Mouse (Mus musculus) limb, embryonic 15.5 days (tissue): ENCODE results near the gene Dnah17. TPM values are rescaled to one million over a fixed set of nuclear protein-coding genes. Genes with fewer than 3 reads are reported as not detected.

Experiments
- ATAC-seq: fragments of 200-750 bp; cut with Nextera tagmentation; 2 replicates; pipeline ENCODE4 v1.8.0; 2017; ENCODE audit warnings: low read depth, moderate TSS enrichment; ENCODE audit not compliant: insufficient number of reproducible peaks, low FRiP score, low TSS enrichment
- H3K27ac ChIP-seq: fragments of 300-500 bp; sonication (generic); 2 replicates; pipeline ENCODE4 v1.5.1; 2015; ENCODE audit warnings: moderate library complexity, mild to moderate bottlenecking, inconsistent platforms
- H3K27me3 ChIP-seq: fragments of 300-500 bp; sonication (generic); 2 replicates; pipeline ENCODE4 v1.6.1; 2015; ENCODE audit warnings: inconsistent platforms
- H3K36me3 ChIP-seq: fragments of 300-500 bp; sonication (generic); 2 replicates; pipeline ENCODE4 v1.6.1; 2015; ENCODE audit warnings: inconsistent platforms
- H3K4me1 ChIP-seq: fragments of 300-500 bp; sonication (generic); 2 replicates; pipeline ENCODE4 v1.6.1; 2015; ENCODE audit warnings: inconsistent platforms
- H3K4me2 ChIP-seq: fragments of 300-500 bp; sonication (generic); 2 replicates; pipeline ENCODE4 v1.6.1; 2015; ENCODE audit warnings: mild to moderate bottlenecking, inconsistent platforms
- H3K4me3 ChIP-seq: fragments of 300-500 bp; sonication (generic); 2 replicates; pipeline ENCODE4 v1.5.1; 2015; ENCODE audit warnings: mild to moderate bottlenecking, inconsistent platforms
- H3K9ac ChIP-seq: fragments of 300-500 bp; sonication (generic); 2 replicates; pipeline ENCODE4 v1.6.1; 2015; ENCODE audit warnings: inconsistent platforms
- H3K9me3 ChIP-seq: fragments of 300-500 bp; sonication (generic); 2 replicates; pipeline ENCODE4 v1.6.1; 2016; ENCODE audit warnings: inconsistent platforms
- WGBS: fragments of 180-500 bp; shearing (Covaris S2); methylation state at CpG from one replicate; pipeline ENCODE4 v1.1.7; 2015; 5-methylcytosine and 5-hydroxymethylcytosine counted together
- polyA plus RNA-seq: library from polyadenylated mRNA; unstranded; fragments of >200 nt; fragmentation: Nextera tagmentation; extraction: Ambion mirVana; gene quantifications from 2 replicates; pipeline ENCODE4 v1.2.1, GENCODE M21; 2015

The Dnah17 gene
- polyA plus RNA-seq, 1 experiment from 2014 or later, result 0.15 TPM

DNA sequence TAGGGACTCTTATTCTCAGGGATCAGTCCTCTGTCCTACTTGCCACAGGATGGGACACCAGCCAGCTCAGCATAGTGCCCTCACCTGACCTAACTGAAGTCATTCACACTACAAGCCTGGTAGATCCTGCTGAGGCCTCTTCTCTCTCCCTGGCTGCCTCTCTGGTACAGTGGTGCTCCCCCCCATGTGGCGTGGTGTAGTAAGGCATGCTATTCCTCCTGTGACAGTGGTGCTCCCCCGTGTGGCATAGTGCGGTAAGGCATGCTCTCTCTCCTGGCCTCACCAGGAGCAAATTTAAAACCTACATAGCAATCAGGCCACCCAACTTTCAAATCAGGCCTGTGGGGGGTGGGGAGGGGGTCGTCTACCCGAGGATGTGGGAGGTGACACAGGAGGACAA, 26.4 kb downstream of the Dnah17 start:
- Histone ChIP-seq H3K4me3 (no peak overlapping the region), H3K36me3 (no peaks in the 10 kb centered on the region), H3K27me3 (0 out of 2 replicates have a peak, but pooled peaks cover 2% of the 10 kb centered on the region), H3K9ac (no peak overlapping the region), H3K27ac (no peak overlapping the region), H3K4me2 (no peak overlapping the region), H3K9me3 (no peaks in the 10 kb centered on the region), H3K4me1 (0 out of 2 replicates have a peak, but pooled peaks cover 6% of the 10 kb centered on the region)
- no peak for ATAC-seq
- WGBS, result 6% methylated on average over 5 of the region's 5 CpGs

DNA sequence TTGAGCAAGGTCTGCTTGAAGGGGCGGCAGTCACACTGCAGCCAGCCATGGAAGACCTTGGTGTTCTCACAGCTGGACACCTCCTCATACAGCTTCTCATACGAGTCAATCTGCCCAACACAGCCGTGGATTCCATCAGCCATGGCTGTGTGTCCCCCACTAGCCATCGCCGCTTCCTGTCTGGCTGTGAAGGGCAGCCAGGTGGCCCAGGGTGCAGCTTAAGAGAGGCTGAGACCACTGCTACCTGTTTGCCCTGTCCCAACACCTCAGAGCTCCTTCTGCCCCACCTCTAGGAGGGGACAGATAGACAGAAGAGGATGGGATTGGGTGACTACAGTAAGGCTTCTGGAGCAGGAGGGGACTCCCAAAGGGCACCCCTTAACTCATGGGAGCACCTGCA, 27.1 kb downstream of the Dnah17 start:
- Histone ChIP-seq H3K36me3 (no peaks in the 10 kb centered on the region), H3K4me3 (no peak overlapping the region), H3K4me2 (no peak overlapping the region), H3K27ac (no peak overlapping the region), H3K9ac (no peak overlapping the region), H3K9me3 (no peaks in the 10 kb centered on the region), H3K4me1 (0 out of 2 replicates have a peak, but pooled peaks cover 6% of the 10 kb centered on the region), H3K27me3 (0 out of 2 replicates have a peak, but pooled peaks cover 2% of the 10 kb centered on the region)
- ATAC-seq, result no peak
- 89% methylated on average over 5 of the region's 5 CpGs for WGBS

- no peak for ATAC-seq
- 56% methylated on average over 3 of the region's 3 CpGs for WGBS
- Histone ChIP-seq H3K9me3 (no peaks in the 10 kb centered on the region), H3K4me3 (no peak overlapping the region), H3K27me3 (0 out of 2 replicates have a peak, but pooled peaks cover 2% of the 10 kb centered on the region), H3K9ac (no peak overlapping the region), H3K4me1 (0 out of 2 replicates have a peak, but pooled peaks cover 6% of the 10 kb centered on the region), H3K27ac (no peak overlapping the region), H3K4me2 (no peak overlapping the region), H3K36me3 (no peaks in the 10 kb centered on the region)
These were observed 27.6 kb downstream of the Dnah17 start for GRCm38 (mm10) chr11:118102838-118103237.

GRCm38 (mm10) chr11:118101133-118101532, 29.3 kb downstream of the Dnah17 start:
- ATAC-seq, result no peak
- Histone ChIP-seq H3K27me3 (0 out of 2 replicates have a peak, but pooled peaks cover 2% of the 10 kb centered on the region), H3K27ac (no peak overlapping the region), H3K36me3 (no peaks in the 10 kb centered on the region), H3K9me3 (no peaks in the 10 kb centered on the region), H3K9ac (no peak overlapping the region), H3K4me2 (no peak overlapping the region), H3K4me3 (no peak overlapping the region), H3K4me1 (0 out of 2 replicates have a peak, but pooled peaks cover 6% of the 10 kb centered on the region)
- 46% methylated on average over 9 of the region's 9 CpGs for WGBS

- no peak for ATAC-seq
- 59% methylated on average over 2 of the region's 2 CpGs for WGBS
These were observed 33.7 kb downstream of the Dnah17 start for GRCm38 (mm10) chr11:118096736-118097135.

GRCm38 (mm10) chr11:118095004-118095403, 35.4 kb downstream of the Dnah17 start:
- ATAC-seq, result no peak
- Histone ChIP-seq H3K9ac (no peak overlapping the region), H3K4me2 (no peak overlapping the region), H3K4me1 (no peaks in the 10 kb centered on the region), H3K36me3 (no peaks in the 10 kb centered on the region), H3K9me3 (no peaks in the 10 kb centered on the region), H3K27ac (no peak overlapping the region), H3K4me3 (no peak overlapping the region), H3K27me3 (no peaks in the 10 kb centered on the region)
- 84% methylated on average over 9 of the region's 9 CpGs for WGBS

More at GRCm38 (mm10) chr11:118096736-118097135, 33.7 kb downstream of the Dnah17 start:
- Histone ChIP-seq H3K9me3 (no peaks in the 10 kb centered on the region), H3K4me2 (no peak overlapping the region), H3K36me3 (no peaks in the 10 kb centered on the region), H3K27me3 (0 out of 2 replicates have a peak, but pooled peaks cover 2% of the 10 kb centered on the region), H3K4me1 (0 out of 2 replicates have a peak, but pooled peaks cover 3% of the 10 kb centered on the region), H3K4me3 (no peak overlapping the region), H3K9ac (no peak overlapping the region), H3K27ac (no peak overlapping the region)

- Histone ChIP-seq H3K27me3 (no peaks in the 10 kb centered on the region), H3K4me1 (no peaks in the 10 kb centered on the region), H3K9me3 (no peaks in the 10 kb centered on the region), H3K4me3 (no peak overlapping the region), H3K27ac (no peak overlapping the region), H3K36me3 (no peaks in the 10 kb centered on the region), H3K4me2 (no peak overlapping the region), H3K9ac (no peak overlapping the region)
- 87% methylated on average over 23 of the region's 23 CpGs for WGBS
- ATAC-seq, result no peak
These were observed 39.3 kb downstream of the Dnah17 start for GRCm38 (mm10) chr11:118091002-118091670.

GRCm38 (mm10) chr11:118088896-118089295, 41.5 kb downstream of the Dnah17 start:
- H3K4me1 ChIP-seq, result peaks cover 4% of the 10 kb centered on the region; the same call in 1 of the 2 replicates
- no peaks in the 10 kb centered on the region for H3K27me3 ChIP-seq
- no peak overlapping the region for H3K27ac ChIP-seq
- H3K9ac ChIP-seq, result no peak overlapping the region
- no peaks in the 10 kb centered on the region for H3K36me3 ChIP-seq
- H3K4me3 ChIP-seq, result no peak overlapping the region
- no peaks in the 10 kb centered on the region for H3K9me3 ChIP-seq
- ATAC-seq, result no peak
- no peak overlapping the region for H3K4me2 ChIP-seq
- WGBS, result 86% methylated on average over 19 of the region's 19 CpGs

- H3K9me3 ChIP-seq, result no peaks in the 10 kb centered on the region
- WGBS, result 65% methylated on average over 8 of the region's 8 CpGs
- H3K36me3 ChIP-seq, result no peaks in the 10 kb centered on the region
- H3K4me1 ChIP-seq, result peaks cover 15% of the 10 kb centered on the region; the same call in 1 of the 2 replicates
- H3K27me3 ChIP-seq, result no peaks in the 10 kb centered on the region
- H3K4me2 ChIP-seq, result no peak overlapping the region
- no peak overlapping the region for H3K9ac ChIP-seq
- no peak overlapping the region for H3K27ac ChIP-seq
- H3K4me3 ChIP-seq, result no peak overlapping the region
- ATAC-seq, result no peak
These were observed 44.5 kb downstream of the Dnah17 start for GRCm38 (mm10) chr11:118085961-118086360.

DNA sequence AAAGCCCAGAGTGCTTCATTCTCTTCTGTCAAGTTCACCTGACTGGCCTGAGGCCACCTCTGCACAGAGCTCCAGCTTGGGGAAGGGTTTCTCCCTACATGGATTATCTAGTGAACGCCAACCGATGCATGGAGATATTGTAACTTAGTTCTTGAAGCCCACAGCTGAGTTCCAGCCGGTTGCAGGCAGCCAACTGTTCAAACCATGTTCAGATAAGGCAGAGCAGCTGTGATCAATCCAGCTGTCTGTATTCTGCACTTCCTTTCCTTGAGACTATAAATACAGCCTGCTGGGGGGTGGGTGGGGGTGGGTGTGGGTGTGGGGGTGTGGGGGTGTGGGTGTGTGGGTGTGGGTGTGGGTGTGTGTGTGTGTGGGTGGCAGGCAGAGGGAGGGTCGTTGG, 45.3 kb downstream of the Dnah17 start:
- Histone ChIP-seq H3K36me3 (no peaks in the 10 kb centered on the region), H3K4me3 (no peak overlapping the region), H3K27me3 (no peaks in the 10 kb centered on the region), H3K4me1 (peaks cover 15% of the 10 kb centered on the region; the same call in 1 of the 2 replicates), H3K9me3 (no peaks in the 10 kb centered on the region), H3K9ac (no peak overlapping the region), H3K4me2 (no peak overlapping the region), H3K27ac (no peak overlapping the region)
- ATAC-seq, result no peak
- WGBS, result 54% methylated on average over 4 of the region's 4 CpGs

DNA sequence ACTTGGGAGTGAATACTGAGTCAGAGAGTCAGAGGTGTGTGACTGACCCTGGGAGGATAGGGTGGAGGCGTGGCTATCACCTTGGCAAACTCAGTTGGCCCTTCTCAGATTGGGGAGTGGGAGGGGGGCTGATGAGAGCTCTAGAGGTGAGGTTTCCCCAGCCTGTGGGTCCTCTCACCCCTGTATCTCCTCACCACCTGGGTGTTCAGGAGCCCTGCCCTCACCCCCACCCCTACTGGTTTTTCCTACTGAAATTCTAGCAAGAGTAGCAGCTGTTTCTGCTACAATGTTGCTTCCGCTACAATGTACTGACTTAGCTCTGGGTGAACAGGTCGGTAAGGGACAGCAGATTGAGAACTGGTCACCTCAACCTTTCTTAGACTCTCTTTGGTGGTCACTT, 46.2 kb downstream of the Dnah17 start:
- no peaks in the 10 kb centered on the region for H3K27me3 ChIP-seq
- no peak overlapping the region for H3K27ac ChIP-seq
- H3K36me3 ChIP-seq, result no peaks in the 10 kb centered on the region
- no peak for ATAC-seq
- H3K9ac ChIP-seq, result no peak overlapping the region
- 69% methylated on average over 3 of the region's 3 CpGs for WGBS
- peaks cover 15% of the 10 kb centered on the region; the same call in 1 of the 2 replicates for H3K4me1 ChIP-seq
- H3K9me3 ChIP-seq, result no peaks in the 10 kb centered on the region
- H3K4me2 ChIP-seq, result no peak overlapping the region
- H3K4me3 ChIP-seq, result no peak overlapping the region

GRCm38 (mm10) chr11:118083811-118084210, 46.6 kb downstream of the Dnah17 start:
- Histone ChIP-seq H3K36me3 (no peaks in the 10 kb centered on the region), H3K27me3 (no peaks in the 10 kb centered on the region), H3K4me2 (no peak overlapping the region), H3K27ac (no peak overlapping the region), H3K9ac (no peak overlapping the region), H3K9me3 (no peaks in the 10 kb centered on the region), H3K4me1 (peaks cover 15% of the 10 kb centered on the region; the same call in 1 of the 2 replicates), H3K4me3 (no peak overlapping the region)
- no peak for ATAC-seq
- 8% methylated on average over 6 of the region's 6 CpGs for WGBS
